Mouse (Mus musculus) kidney, postnatal 4 days (tissue): ENCODE measurements at regions not wholly inside any gene's neighbourhood (a gene's known extent, or its start where the extent isn't known, plus 50 kb on each side); places are given as distances from the start of the nearest gene placed in this dataset.

Experiments used
- DNase-seq, 2 experiments: peaks; one replicate each; pipeline ENCODE4 v3.0.0; 2021; ENCODE audit warnings: mixed read lengths in 2 of 2

- DNase-seq, result no peak
Observed at GRCm38 (mm10) chr10:112863808-112864207, 65.0 kb downstream of the Atxn7l3b start.

GRCm38 (mm10) chr10:112863375-112863774 lies 65.4 kb downstream of the Atxn7l3b start:
- DNase-seq, result no peak

GRCm38 (mm10) chr10:112851997-112852396 lies 76.8 kb downstream of the Atxn7l3b start:
- DNase-seq, result no peak

GRCm38 (mm10) chr10:112846225-112846624 lies 82.6 kb downstream of the Atxn7l3b start:
- no peak for DNase-seq

GRCm38 (mm10) chr10:112837400-112838035 lies 91.3 kb downstream of the Atxn7l3b start:
- no peak for DNase-seq

GRCm38 (mm10) chr10:112835970-112836369 lies 92.8 kb downstream of the Atxn7l3b start:
- DNase-seq, result no peak

GRCm38 (mm10) chr10:112835508-112835907 lies 93.3 kb downstream of the Atxn7l3b start:
- DNase-seq, result no peak

GRCm38 (mm10) chr10:112810181-112810580 lies 118.6 kb downstream of the Atxn7l3b start:
- DNase-seq, result no peak

- peak; percentile 10 to 21 for DNase-seq
Observed at GRCm38 (mm10) chr10:112803557-112803956, 125.2 kb downstream of the Atxn7l3b start.

- DNase-seq, result peak; percentile 33 to 51
Observed at GRCm38 (mm10) chr10:112801560-112801959, 127.2 kb downstream of the Atxn7l3b start.

- no peak for DNase-seq
Observed at GRCm38 (mm10) chr10:112798603-112799002, 130.2 kb downstream of the Atxn7l3b start.

- DNase-seq, result no peak
Observed at GRCm38 (mm10) chr10:112798090-112798489, 130.7 kb downstream of the Atxn7l3b start.

- DNase-seq, result no peak
Observed at GRCm38 (mm10) chr10:112795938-112796337, 132.9 kb downstream of the Atxn7l3b start.

- DNase-seq, result no peak
Observed at GRCm38 (mm10) chr10:112795473-112795872, 133.3 kb downstream of the Atxn7l3b start.

- DNase-seq, result no peak
Observed at GRCm38 (mm10) chr10:112788236-112788635, 140.6 kb downstream of the Atxn7l3b start.

GRCm38 (mm10) chr10:112774262-112774661 lies 154.5 kb downstream of the Atxn7l3b start:
- no peak for DNase-seq

GRCm38 (mm10) chr10:112746683-112747082 lies 182.1 kb downstream of the Atxn7l3b start:
- DNase-seq, result no peak

- no peak for DNase-seq
Observed at GRCm38 (mm10) chr10:112743527-112743926, 185.3 kb downstream of the Atxn7l3b start.

GRCm38 (mm10) chr10:112742123-112742522 lies 186.7 kb downstream of the Atxn7l3b start:
- DNase-seq, result no peak
